Comparison of ENCODE assay signal across 8 mouse cellular contexts in the genomic region with DNA sequence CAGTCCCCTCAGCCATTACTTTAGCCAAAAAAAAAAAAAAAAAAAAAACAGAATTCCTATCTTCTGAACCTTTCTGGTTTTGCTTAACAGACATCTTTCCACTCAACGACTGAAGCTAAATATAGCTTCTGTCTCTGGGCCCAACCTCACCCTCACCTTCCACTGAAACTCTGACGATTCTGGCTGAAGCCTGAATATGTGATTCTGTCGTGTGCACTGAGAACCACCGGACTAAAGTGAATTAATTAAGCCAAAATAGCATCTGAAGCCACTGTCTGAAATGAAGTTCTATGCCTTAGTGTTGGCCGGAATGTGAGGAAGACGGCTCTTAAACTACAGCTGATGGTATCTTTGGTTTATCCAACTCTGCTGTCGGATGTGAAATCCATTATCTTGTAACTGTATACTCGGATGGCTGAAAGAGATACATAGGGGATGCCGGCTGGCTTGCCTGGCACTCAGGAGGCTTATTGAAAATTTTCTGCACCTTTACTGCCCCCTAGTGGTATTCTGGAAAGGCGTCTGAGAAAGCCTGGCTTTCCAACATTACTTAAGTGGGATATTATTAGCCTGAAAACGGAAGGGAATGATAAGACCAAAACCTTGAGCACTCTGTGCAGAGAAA.
DNase-seq lines count a peak whose midpoint lies in the region; ATAC-seq lines count a peak whose summit lies in the region.

No protein-coding gene starts in this region.

- peak; percentile 68 for DNase-seq in urinary bladder, postnatal 14 days (ENCODE audit: low spot score)
- no peak for DNase-seq in urinary bladder, adult 2 months (ENCODE audit: low spot score)
- peak; percentile 71 for DNase-seq in embryo, embryonic 9.5 days (ENCODE audit: extremely low spot score)
- DNase-seq in heart, adult 11 months, result peak; percentile 95
- peak; percentile 64 to 82 for DNase-seq in left cerebral cortex, postnatal 10 days (ENCODE audit: extremely low spot score in 1 of 2, low spot score in 2 of 2)
- peak; percentile 96 for DNase-seq in midbrain, embryonic 11.5 days (ENCODE audit: low spot score, missing footprints)
- peak; percentile 4 for DNase-seq in spleen, adult 12 weeks (ENCODE audit: low spot score)

- H3K36me3 ChIP-seq in intestine, embryonic 16.5 days (ENCODE audit: control insufficient read depth, insufficient read depth, low read length), result no peaks in the 10 kb centered on the region
- H3K36me3 ChIP-seq in midbrain, embryonic 11.5 days (ENCODE audit: control insufficient read depth, insufficient read depth, low read length), result no peaks in the 10 kb centered on the region

- H3K27me3 ChIP-seq in intestine, embryonic 16.5 days (replicated peaks; ENCODE audit: control insufficient read depth, insufficient read depth, low read length), result no peaks in the 10 kb centered on the region
- H3K27me3 ChIP-seq in midbrain, embryonic 11.5 days (ENCODE audit: control insufficient read depth, insufficient read depth, low read length), result no peaks in the 10 kb centered on the region

- no peak overlapping the region for H3K9ac ChIP-seq in intestine, embryonic 16.5 days (ENCODE audit: low read depth, low read length)
- no peak overlapping the region for H3K9ac ChIP-seq in midbrain, embryonic 11.5 days (ENCODE audit: low read length)

- WGBS in intestine, embryonic 16.5 days, result 11% methylated on average over 11 of the region's 11 CpGs
- 30% methylated on average over 11 of the region's 11 CpGs for WGBS in midbrain, embryonic 11.5 days

- no peak overlapping the region for H3K27ac ChIP-seq in intestine, embryonic 16.5 days (ENCODE audit: low read length)
- H3K27ac ChIP-seq in midbrain, embryonic 11.5 days (ENCODE audit: low read depth, low read length), result no peak overlapping the region

- intact Hi-C loops in left cerebral cortex, postnatal 10 days (cut with DNase I), result loop anchor here (2.0 to 10.0 kb wide), 3 partner anchors 161 to 361 kb away; no protein-coding TSS in a partner anchor

- no peaks in the 10 kb centered on the region for H3K4me1 ChIP-seq in intestine, embryonic 16.5 days (ENCODE audit: control insufficient read depth, insufficient read depth, low read length)
- no peaks in the 10 kb centered on the region for H3K4me1 ChIP-seq in midbrain, embryonic 11.5 days (ENCODE audit: control insufficient read depth, insufficient read depth, low read length)

- H3K9me3 ChIP-seq in intestine, embryonic 16.5 days (ENCODE audit: control insufficient read depth, low read length), result no peaks in the 10 kb centered on the region
- H3K9me3 ChIP-seq in midbrain, embryonic 11.5 days (ENCODE audit: control insufficient read depth, low read length), result no peaks in the 10 kb centered on the region

- peak; percentile 63 for ATAC-seq in intestine, embryonic 16.5 days
- peak; percentile 42; the same call in 1 of the 2 replicates for ATAC-seq in midbrain, embryonic 11.5 days (ENCODE audit: low FRiP score)

- H3K4me2 ChIP-seq in intestine, embryonic 16.5 days (ENCODE audit: low read depth, low read length), result no peak overlapping the region
- no peak overlapping the region for H3K4me2 ChIP-seq in midbrain, embryonic 11.5 days

- H3K4me3 ChIP-seq in intestine, embryonic 16.5 days (ENCODE audit: low read length), result no peak overlapping the region
- no peak overlapping the region for H3K4me3 ChIP-seq in midbrain, embryonic 11.5 days (ENCODE audit: low read depth, low read length)
